Mouse (Mus musculus): ENCODE measurements around the gene Gramd1a.

- TF ChIP-seq CTCF (IDR thresholded peaks at IDR 0.05; ENCODE audit: extremely low read depth, insufficient read depth, insufficient read length, insufficient replicate concordance) (no peak), POLR2A (IDR thresholded peaks at IDR 0.05; ENCODE audit: low read depth, low read length) (no peak)
Observed at GRCm38 (mm10) chr7:31112036-31112435, 43.7 kb downstream of the Gramd1a start.
